Mouse (Mus musculus) left cerebral cortex, postnatal 4 days (tissue): Measurements from ENCODE around the gene Islr2. TPM values are rescaled to one million over a fixed set of nuclear protein-coding genes. Genes with fewer than 3 reads are reported as not detected.
"Not testable (repeated sequence)": the region's sequence is repeated elsewhere in the genome, so short reads cannot be mapped to it uniquely, and the experiment has no call there.

Experiments used
- DNase-seq: peaks from one replicate; pipeline ENCODE4 v3.0.0-alpha.2; 2022
- intact Hi-C: fragments of 180-260 bp; cut with DNase I; formaldehyde crosslinking; loops from one replicate; pipeline ENCODE4 v1.15.1; 2025
- total RNA-seq, 2 experiments: library from RNA; stranded (reverse); gene quantifications; 2 replicates each; pipeline ENCODE4 v1.2.3; 2021

The Islr2 gene
- 100 to 1,000 TPM; 328 to 363 TPM for total RNA-seq

DNA sequence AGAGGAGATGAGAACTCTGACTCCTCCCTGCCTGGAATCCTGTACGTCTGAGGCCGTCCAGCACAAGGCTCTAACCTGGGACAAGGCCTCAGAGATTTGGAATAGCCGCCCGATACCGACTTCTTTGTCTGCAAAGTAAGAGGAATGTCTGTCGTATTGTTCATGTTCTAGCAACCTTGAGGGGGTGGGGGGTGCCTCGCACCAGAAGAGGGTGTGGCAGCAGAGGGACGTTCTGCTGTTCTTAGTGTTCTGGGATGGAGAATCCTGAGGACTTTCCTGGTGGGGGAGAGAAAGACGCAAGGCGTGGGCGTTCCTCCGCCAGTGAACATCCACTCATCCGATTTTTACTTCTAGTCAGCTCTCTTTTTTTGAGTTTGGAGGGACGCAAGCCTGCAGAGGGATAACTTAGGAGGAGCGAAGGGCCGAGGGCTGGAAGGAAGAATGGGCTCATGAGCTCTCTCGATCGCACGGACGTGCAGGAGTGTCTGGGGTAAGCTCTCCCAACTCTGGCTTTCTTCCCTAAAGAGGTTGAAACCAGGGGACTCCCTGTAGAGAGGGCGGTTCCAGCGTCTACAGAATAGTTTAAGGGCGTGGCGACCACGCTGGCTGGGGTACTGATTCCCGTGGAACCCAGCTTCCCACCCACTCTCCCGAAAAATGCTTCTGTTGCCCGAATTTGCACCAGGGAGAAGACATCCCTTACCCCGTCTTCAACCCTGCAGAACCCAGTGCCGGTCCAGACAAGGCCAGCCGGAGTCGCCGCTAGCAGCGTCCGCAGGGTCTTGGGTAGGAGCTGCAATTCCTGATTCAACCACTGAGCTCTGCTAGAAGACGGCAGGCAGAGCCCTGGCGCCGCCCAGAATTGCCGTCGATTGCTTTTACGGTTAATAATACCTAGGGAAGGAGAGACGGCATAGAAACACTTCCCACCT is at the start of gene Islr2, which contains the start of gene Islr:
Gene Islr2, minus strand, starts transcription at position 804 of the 932 bp plus-strand sequence.
Gene Islr, minus strand, starts transcription at position 791 of the 932 bp plus-strand sequence.
- peak; percentile 78 for DNase-seq
- intact Hi-C loops = loop anchor here (5.0 kb wide), 1 partner anchor 151 kb away; no protein-coding TSS in a partner anchor

DNA sequence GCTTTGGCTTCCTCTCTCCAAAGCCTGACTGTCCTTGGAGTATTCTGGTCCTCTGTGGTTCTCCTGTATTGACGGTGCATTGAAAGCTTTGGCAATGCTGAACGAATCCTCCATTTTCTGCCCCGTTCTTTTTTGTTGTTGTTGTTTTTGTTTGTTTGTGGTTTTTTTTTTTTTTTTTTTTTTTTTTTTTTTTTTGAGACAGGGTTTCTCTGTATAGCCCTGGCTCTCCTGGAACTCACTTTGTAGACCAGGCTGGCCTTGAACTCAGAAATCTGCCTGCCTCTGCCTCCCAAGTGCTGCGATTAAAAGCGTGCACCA is 49.6 kb upstream of the Islr2 start:
- intact Hi-C loops, DNase-seq: not testable (repeated sequence)

DNA sequence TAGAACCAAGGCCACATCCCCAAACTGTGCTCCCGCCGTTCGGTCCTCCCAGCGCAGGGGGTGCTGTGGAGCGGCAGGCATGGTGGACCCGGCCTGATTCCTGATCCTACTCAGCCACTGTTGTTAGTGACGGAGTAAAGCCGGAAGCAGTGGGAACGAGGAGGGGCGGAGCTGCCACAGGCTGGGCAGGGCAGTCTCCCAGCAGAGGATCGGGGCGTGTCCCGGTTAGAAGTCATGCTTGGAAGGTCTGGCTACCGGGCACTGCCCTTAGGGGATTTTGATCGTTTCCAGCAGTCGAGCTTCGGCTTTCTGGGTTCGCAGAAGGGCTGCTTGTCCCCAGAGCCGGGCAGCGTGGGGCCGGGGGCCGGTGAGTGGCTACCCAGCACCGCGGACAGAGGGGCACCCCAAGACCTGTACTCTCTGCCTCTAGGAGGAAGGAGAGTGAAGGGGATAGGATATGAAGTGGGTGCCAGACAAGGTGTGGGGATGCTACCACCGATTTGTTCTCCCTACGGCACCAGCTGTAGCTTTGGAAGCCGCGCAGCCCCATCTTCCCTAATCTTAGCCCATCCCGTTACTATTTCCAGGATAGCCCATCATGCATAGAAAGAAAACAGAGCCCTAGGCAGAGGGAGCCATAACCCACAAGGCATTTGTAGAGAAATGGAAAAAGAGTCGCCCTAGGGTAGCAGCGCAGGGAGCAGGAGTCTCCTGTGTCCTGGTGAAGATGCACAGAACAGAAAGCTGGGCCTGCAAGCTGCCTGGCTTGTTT is 49.1 kb upstream of the Islr2 start, which contains the start of gene Stoml1:
Gene Stoml1, plus strand, starts transcription at position 132 of the 772 bp plus-strand sequence.
- peak; percentile 93 for DNase-seq
- intact Hi-C loops = no loop called here

DNA sequence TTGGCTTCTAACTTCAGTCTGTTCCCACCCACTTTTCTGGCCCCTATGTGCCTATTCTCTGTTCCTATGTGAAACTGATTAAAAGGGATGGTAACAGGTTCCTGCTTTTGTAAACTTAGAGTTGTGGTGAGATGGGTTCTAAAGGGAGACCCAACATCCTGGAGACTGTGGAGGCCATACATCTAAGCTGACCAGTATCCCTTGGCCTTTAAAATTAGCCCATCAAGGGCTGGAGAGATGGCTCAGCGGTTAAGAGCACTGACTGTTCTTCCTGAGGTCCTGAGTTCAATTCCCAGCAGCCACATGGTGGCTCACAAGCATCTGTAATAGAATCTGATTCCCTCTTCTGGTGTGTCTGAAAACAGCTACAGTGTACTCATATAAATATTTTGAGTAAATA is 46.6 kb upstream of the Islr2 start:
- DNase-seq, intact Hi-C loops: not testable (repeated sequence)

DNA sequence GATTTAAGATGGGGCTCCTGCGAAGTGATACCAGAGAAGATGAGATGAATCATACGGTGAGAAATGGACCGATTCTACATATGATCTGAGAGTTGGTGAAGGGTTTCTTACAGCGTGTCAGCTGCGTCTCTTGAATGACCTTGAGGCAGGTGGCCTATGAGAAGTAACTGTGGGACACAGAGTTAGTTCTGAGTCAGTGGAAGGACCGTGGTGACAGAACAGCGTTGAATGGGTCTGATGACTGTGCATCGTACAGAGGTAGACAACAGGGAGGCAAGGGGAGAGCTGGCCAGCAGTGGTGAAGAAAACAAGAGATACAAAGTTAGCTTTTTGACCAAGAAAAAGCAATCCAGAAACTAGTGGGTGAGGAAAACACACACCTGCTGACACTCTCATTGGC is 46.2 kb upstream of the Islr2 start:
- intact Hi-C loops = no loop called here
- no peak for DNase-seq

- DNase-seq = peak; percentile 59
- intact Hi-C loops = no loop called here
Measured at GRCm38 (mm10) chr9:58249592-58250192, 45.6 kb upstream of the Islr2 start, which contains the start of gene Pml. TSS of gene Pml (minus strand) at chr9:58249786.

GRCm38 (mm10) chr9:58248746-58249413 is 44.8 kb upstream of the Islr2 start:
- no peak for DNase-seq
- intact Hi-C loops = no loop called here

- intact Hi-C loops = no loop called here
- DNase-seq = peak; percentile 89
Measured at GRCm38 (mm10) chr9:58247064-58247759, 43.1 kb upstream of the Islr2 start.

GRCm38 (mm10) chr9:58246083-58246591 is 42.0 kb upstream of the Islr2 start:
- no peak for DNase-seq
- intact Hi-C loops = no loop called here

- intact Hi-C loops = no loop called here
- no peak for DNase-seq
Measured at GRCm38 (mm10) chr9:58243696-58244095, 39.6 kb upstream of the Islr2 start.

- intact Hi-C loops = no loop called here
Measured at GRCm38 (mm10) chr9:58242696-58243095, 38.6 kb upstream of the Islr2 start.

DNA sequence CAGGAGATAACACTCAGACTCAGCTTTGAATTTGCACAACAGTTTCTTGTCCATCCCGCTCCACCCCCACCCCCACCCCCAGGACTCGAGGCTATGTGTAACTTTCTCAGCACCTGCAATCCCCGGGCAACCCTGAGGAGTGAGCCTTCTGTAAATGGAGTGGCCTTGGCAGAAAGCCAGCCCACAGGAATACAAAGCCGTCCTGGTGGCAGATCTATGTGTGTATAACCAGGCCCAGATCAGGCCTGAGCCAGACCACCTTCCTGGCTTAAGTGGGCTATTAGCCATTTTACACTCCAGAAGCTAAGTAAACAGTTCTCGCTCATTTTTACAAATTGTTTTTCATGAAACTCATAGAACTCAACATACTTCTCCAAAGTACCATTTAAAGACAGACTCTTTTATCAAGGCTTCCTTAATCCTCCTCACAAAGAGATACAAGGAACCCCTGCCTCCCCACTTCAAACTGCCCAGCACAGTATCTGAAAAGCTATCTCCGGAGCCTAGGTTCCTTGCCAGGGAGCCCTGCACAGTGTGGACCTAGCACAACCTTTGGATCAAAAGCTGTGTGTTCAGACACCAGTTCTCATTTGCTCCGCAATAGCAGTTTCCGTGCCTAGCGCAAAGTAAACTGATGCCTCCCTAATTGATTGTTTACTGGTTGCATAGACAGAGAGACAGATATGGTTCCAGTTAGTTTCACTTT is 37.8 kb upstream of the Islr2 start:
- DNase-seq = peak; percentile 49
- intact Hi-C loops = no loop called here

More at GRCm38 (mm10) chr9:58242696-58243095, 38.6 kb upstream of the Islr2 start:
- DNase-seq = no peak

GRCm38 (mm10) chr9:58234502-58235015 is 30.4 kb upstream of the Islr2 start:
- intact Hi-C loops = no loop called here
- DNase-seq = no peak

GRCm38 (mm10) chr9:58232374-58232773 is 28.3 kb upstream of the Islr2 start:
- intact Hi-C loops = no loop called here
- no peak for DNase-seq

DNA sequence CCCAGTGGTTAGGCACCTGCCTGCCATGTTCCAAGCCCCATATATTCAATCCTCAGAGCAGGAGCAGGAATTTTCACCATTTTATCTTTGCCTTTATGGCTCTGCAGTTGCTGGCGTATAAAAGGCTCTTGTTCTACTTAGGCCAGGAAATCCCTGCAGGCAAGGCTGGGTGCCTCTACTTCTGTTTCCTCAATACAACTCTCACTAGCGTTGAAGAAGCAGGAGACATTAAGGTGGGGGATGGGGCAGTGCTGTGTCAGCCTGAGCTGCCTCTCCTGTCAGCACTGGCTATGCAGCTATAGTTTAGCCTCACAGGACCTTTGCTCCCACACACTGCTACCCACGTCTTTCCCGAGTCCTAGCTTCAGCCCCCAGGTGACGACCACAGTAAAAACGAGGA is 27.6 kb upstream of the Islr2 start:
- intact Hi-C loops = no loop called here
- no peak for DNase-seq

GRCm38 (mm10) chr9:58228777-58229466 is 24.8 kb upstream of the Islr2 start:
- intact Hi-C loops = no loop called here
- no peak for DNase-seq

GRCm38 (mm10) chr9:58225915-58226913 is 22.1 kb upstream of the Islr2 start:
- peak; percentile 41 for DNase-seq
- intact Hi-C loops = no loop called here
